In genomic region chr1:192778869-192779514, GRCm38 (mm10) we compare ENCODE assay signal across 11 mouse cellular contexts. TPM values are rescaled to one million over a fixed set of nuclear protein-coding genes. Genes with fewer than 3 reads are reported as not detected.
DNase-seq lines count a peak whose midpoint lies in the region; ATAC-seq and TF ChIP-seq lines count a peak whose summit lies in the region.
"Had no signal": no experiment of that assay in that cellular context is flagged by ENCODE, and none has a peak within 500 bp of the region (broad histone marks: within the 10 kb centered on the region; RNA-seq: fewer than 3 reads in every experiment).

No protein-coding gene starts in this region.

- H3K4me2 ChIP-seq in embryonic facial prominence, embryonic 11.5 days (ENCODE audit: low read depth, low read length) = no peak overlapping the region
- no peak overlapping the region for H3K4me2 ChIP-seq in intestine, embryonic 14.5 days (ENCODE audit: low read length)
- H3K4me2 ChIP-seq in stomach, embryonic 15.5 days = no peak overlapping the region

- no peak for ATAC-seq in embryonic facial prominence, embryonic 11.5 days (replicated peaks; ENCODE audit: insufficient number of reproducible peaks, low FRiP score, low TSS enrichment, low read depth)
- no peak; the same call in 1 of the 2 replicates for ATAC-seq in intestine, embryonic 14.5 days (replicated peaks; ENCODE audit: low FRiP score, low TSS enrichment, low read depth)
- ATAC-seq in stomach, embryonic 15.5 days (ENCODE audit: insufficient read depth, low FRiP score, low read depth) = no peak

- H3K4me1 ChIP-seq in embryonic facial prominence, embryonic 11.5 days (ENCODE audit: control insufficient read depth, insufficient read depth, low read length) = no peaks in the 10 kb centered on the region
- peaks cover 17% of the 10 kb centered on the region for H3K4me1 ChIP-seq in intestine, embryonic 14.5 days (replicated peaks; ENCODE audit: control insufficient read depth, insufficient read depth, low read length)
- H3K4me1 ChIP-seq in stomach, embryonic 15.5 days = peaks cover 8% of the 10 kb centered on the region; the same call in 1 of the 2 replicates

- H3K9ac ChIP-seq in embryonic facial prominence, embryonic 11.5 days (replicated peaks; ENCODE audit: low read length) = no peak overlapping the region
- peak overlapping the region; percentile 22; the same call in 1 of the 2 replicates for H3K9ac ChIP-seq in intestine, embryonic 14.5 days (ENCODE audit: low read length)
- H3K9ac ChIP-seq in stomach, embryonic 15.5 days = no peak overlapping the region
- H3K9ac ChIP-seq: liver, embryonic 14.5 days had no signal

- no peaks in the 10 kb centered on the region for H3K9me3 ChIP-seq in embryonic facial prominence, embryonic 11.5 days (replicated peaks; ENCODE audit: control insufficient read depth, low read length)
- no peaks in the 10 kb centered on the region for H3K9me3 ChIP-seq in intestine, embryonic 14.5 days (ENCODE audit: control insufficient read depth, low read length)
- no peaks in the 10 kb centered on the region for H3K9me3 ChIP-seq in stomach, embryonic 15.5 days

- DNase-seq in layer of hippocampus, adult 2 months (ENCODE audit: low spot score in 2 of 2) = no peak
- no peak for DNase-seq in layer of hippocampus, postnatal 10 days (ENCODE audit: low spot score in 2 of 2)
- peak; percentile 31 for DNase-seq in embryonic facial prominence, embryonic 11.5 days (ENCODE audit: low spot score)
- no peak for DNase-seq in intestine, embryonic 14.5 days (ENCODE audit: low spot score)
- no peak for DNase-seq in gastrocnemius, postnatal 10 days
- DNase-seq in cerebellum, adult 8-10 months = no peak
- DNase-seq: cerebellum, adult 18-20 months; gastrocnemius, postnatal 25 days; thymus, postnatal 4 days had no signal

- TF ChIP-seq CTCF in layer of hippocampus, adult 2 months (conservative IDR thresholded peaks at IDR 0.05) = no peak

- 46% methylated on average over 6 of the region's 6 CpGs for WGBS in embryonic facial prominence, embryonic 11.5 days
- WGBS in intestine, embryonic 14.5 days = 36% methylated on average over 6 of the region's 6 CpGs
- 30% methylated on average over 6 of the region's 6 CpGs for WGBS in stomach, embryonic 15.5 days

- no peaks in the 10 kb centered on the region for H3K36me3 ChIP-seq in embryonic facial prominence, embryonic 11.5 days (replicated peaks; ENCODE audit: control insufficient read depth, insufficient read depth, low read depth, low read length)
- H3K36me3 ChIP-seq in intestine, embryonic 14.5 days (ENCODE audit: control insufficient read depth, insufficient read depth, low read length) = no peaks in the 10 kb centered on the region
- no peaks in the 10 kb centered on the region for H3K36me3 ChIP-seq in stomach, embryonic 15.5 days

- H3K27ac ChIP-seq in layer of hippocampus, adult 2 months = 0 out of 2 replicates have a peak overlapping the region, but pooled peaks have one; percentile 5
- H3K27ac ChIP-seq in embryonic facial prominence, embryonic 11.5 days (replicated peaks; ENCODE audit: low read depth, low read length) = no peak overlapping the region
- H3K27ac ChIP-seq in intestine, embryonic 14.5 days (ENCODE audit: low read depth) = peak overlapping the region; percentile 75
- peak overlapping the region; percentile 67 for H3K27ac ChIP-seq in stomach, embryonic 15.5 days
- H3K27ac ChIP-seq: liver, embryonic 14.5 days had no signal

- H3K4me3 ChIP-seq in layer of hippocampus, adult 2 months = no peak overlapping the region
- H3K4me3 ChIP-seq in embryonic facial prominence, embryonic 11.5 days (ENCODE audit: low read depth, low read length) = no peak overlapping the region
- no peak overlapping the region for H3K4me3 ChIP-seq in intestine, embryonic 14.5 days (ENCODE audit: low read depth, low read length)
- no peak overlapping the region for H3K4me3 ChIP-seq in stomach, embryonic 15.5 days (replicated peaks)

- no peaks in the 10 kb centered on the region for H3K27me3 ChIP-seq in embryonic facial prominence, embryonic 11.5 days (ENCODE audit: control insufficient read depth, insufficient read depth, low read length)
- H3K27me3 ChIP-seq in intestine, embryonic 14.5 days (replicated peaks; ENCODE audit: control insufficient read depth, insufficient read depth, low read length) = no peaks in the 10 kb centered on the region
- no peaks in the 10 kb centered on the region for H3K27me3 ChIP-seq in stomach, embryonic 15.5 days (replicated peaks)

RNA-seq across cellular contexts. Expression of gene Hhat, which starts 8.0 kb away (rescaled TPM):
- 1 to 10 TPM; 1.6 TPM for total RNA-seq in layer of hippocampus, adult 2 months (2021)
- 1 to 10 TPM; 2.0 to 2.8 TPM for total RNA-seq in layer of hippocampus, postnatal 10 days (2021)
- 9.1 and 11.7 TPM in 2 replicates for polyA plus RNA-seq in embryonic facial prominence, embryonic 11.5 days (2014; fragmentation: Nextera tagmentation; extraction: Ambion mirVana)
- 14.1 and 15.0 TPM in 2 replicates for polyA plus RNA-seq in intestine, embryonic 14.5 days (2014; fragmentation: Nextera tagmentation; extraction: Ambion mirVana)
- 8.7 and 9.7 TPM in 2 replicates for polyA plus RNA-seq in stomach, embryonic 15.5 days (2015; fragmentation: Nextera tagmentation; extraction: Ambion mirVana)
- 1 to 10 TPM; 1.7 to 4.5 TPM for total RNA-seq in gastrocnemius, postnatal 10 days (2021)
